Mouse (Mus musculus): ENCODE data around the gene Vopp1. TPM values are rescaled to one million over a fixed set of nuclear protein-coding genes. Genes with fewer than 3 reads are reported as not detected.

The Vopp1 gene
- polyA plus RNA-seq (2017; shearing (Covaris generic)), result 10 to 100 TPM; 27.9 to 29.1 TPM

DNA sequence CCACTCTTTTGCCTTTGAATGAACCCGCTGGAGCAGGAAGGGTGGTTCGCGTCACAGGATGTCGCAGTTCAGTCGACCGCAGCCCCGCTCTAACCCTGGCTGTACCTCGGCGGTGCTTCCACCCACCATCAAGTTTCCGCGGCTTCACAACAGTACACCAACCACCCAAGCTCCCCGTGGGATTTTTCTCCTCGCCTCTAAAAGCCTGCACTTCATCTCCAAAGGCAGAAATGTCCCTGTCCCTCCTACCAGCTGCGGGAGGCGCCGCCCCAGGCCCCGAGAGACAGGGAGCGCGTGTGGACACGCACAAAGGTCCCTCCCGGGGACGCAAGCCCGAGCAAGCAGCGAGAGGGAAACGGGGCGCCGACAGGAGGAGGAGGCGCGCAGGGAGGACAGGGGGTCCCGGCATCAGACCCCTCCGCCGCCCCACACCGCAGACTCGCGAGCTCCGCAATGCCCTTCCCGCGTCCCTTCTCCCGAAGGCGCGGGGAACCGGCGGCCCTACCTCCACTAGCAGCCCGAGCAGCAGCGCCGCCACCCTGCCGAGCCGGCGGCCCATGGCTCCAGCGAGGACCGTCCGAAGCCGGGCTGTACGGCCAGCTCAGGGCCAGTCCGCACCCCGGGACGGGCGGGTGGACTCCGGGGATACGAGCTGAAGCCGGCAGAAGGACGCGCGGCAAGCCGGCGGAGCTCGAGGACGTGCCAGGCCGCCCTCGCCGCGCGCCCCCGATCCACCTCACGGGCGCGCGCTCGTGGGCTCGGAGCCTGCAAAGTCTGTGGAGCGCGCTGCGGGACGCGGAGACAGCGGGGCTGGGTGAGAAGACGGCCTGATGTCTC is at the start of gene Vopp1:
TSS of gene Vopp1 (minus strand) at position 738 of the 837 bp plus-strand sequence.

DNA sequence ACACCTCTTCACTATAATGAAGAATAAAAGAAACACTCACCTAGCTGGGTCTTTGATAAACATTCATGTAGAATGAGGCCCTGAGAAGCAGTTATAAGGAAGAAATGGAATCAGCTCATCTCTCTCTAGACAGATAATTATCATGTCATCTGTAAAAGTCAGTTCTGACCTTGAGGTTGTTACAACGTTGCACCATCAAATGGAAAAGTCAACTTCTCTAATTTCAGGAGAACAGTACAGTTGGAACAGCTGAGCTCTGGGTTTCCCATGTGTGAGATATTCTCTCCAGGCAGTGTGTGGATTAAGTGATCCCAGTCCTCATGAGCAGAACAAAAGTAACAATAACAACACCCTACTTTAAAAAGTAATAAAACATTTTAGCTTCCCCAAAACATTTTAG is 25.3 kb upstream of the Vopp1 start, which contains the start of gene Vmn1r21:
TSS of gene Vmn1r21 (minus strand) at position 58 of the 400 bp plus-strand sequence.

DNA sequence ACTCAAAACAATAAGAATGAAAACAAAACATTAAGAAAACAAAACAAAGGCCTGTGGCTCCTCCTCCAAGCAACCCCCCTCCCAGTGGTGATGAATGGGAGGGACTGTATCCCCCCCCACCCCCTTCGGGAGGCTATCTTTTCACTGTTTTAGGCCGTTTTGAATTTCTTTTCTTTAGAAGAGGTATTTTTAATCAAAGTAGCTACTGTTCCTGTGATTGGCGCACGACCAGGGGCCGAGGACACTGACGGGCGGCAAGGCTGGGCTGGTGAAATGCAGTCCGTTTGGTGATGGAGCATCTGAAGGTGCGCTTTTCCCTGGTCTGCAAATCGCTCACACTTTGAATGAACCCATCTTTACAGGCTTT is 122.6 kb downstream of the Vopp1 start, which contains the start of gene Lancl2:
TSS of gene Lancl2 (plus strand) at position 165 of the 367 bp plus-strand sequence.

DNA sequence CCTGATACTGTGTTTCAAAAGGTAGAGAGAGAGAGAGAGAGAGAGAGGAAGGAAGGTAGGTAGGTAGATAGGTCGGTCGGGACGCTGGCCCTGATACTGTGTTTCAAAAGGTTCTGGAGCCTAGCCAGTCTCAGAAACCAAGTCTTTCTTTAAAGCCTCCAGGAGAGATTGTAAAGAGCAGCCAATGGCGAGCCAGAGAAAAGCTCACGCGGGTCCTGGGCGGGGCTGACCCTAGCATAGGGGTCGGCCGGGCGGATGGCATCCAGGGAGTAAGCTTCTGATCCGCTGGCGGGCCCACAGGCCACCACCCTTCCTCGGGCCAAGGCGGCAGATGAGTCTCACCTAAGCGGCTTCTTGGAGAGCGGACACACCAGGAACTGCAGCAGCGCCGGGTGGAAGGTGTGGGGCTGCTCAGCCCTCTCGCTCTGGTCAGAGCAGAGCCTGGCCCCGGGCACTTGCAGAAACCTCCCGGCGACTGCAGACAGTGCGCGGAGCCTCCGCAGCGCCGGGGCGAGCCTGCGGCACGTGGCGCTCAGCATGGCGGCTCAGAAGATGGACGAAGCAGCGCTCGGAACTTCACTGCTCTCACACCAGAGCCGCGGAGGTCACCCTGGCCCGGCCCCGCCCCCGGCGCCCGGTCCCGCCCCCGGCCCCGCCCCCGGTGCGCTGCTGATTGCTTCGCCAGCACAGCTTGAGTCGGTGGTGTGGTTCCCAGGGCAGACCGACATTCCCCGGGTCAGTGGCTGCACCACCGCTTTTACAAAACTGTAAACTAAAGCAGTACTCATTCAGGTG is 133.3 kb downstream of the Vopp1 start, which contains the start of gene Pyurf:
TSS of gene Pyurf (minus strand) at position 612 of the 795 bp plus-strand sequence.

Other genes with a start within 250 kb of the Vopp1 start
- 10 to 100 TPM; 23.1 to 24.6 TPM for gene Herc6, start 244.2 kb downstream of the Vopp1 start, polyA plus RNA-seq (2017; shearing (Covaris generic))
- 10 to 100 TPM in 1 of 2 experiments, 1 to 10 TPM in 1; 5.2 to 10.3 TPM for gene Pyurf, start 133.1 kb downstream of the Vopp1 start, polyA plus RNA-seq (2017; shearing (Covaris generic))
- gene Lancl2, start 122.6 kb downstream of the Vopp1 start, polyA plus RNA-seq (2017; shearing (Covaris generic)), result 1 to 10 TPM; 3.1 to 4.3 TPM
- not detected for gene Vmn1r21, start 25.2 kb upstream of the Vopp1 start, polyA plus RNA-seq (2017; shearing (Covaris generic))
- gene Vmn1r22, start 82.9 kb upstream of the Vopp1 start, polyA plus RNA-seq (2017; shearing (Covaris generic)), result under 1 TPM in 1 of 2 experiments, not detected in 1; 0.18 TPM
- gene Vmn1r23, start 101.7 kb upstream of the Vopp1 start, polyA plus RNA-seq (2017; shearing (Covaris generic)), result not detected
- gene Vmn1r24, start 136.3 kb upstream of the Vopp1 start, polyA plus RNA-seq (2017; shearing (Covaris generic)), result 1 to 10 TPM; 1.1 to 2.0 TPM
- under 1 TPM in 1 of 2 experiments, not detected in 1; 0.25 TPM for gene Vmn1r25, start 155.7 kb upstream of the Vopp1 start, polyA plus RNA-seq (2017; shearing (Covaris generic))
- gene Vmn1r26, start 190.0 kb upstream of the Vopp1 start, polyA plus RNA-seq (2017; shearing (Covaris generic)), result not detected

All from inflammation-experienced regulatory T-cells (primary cell).